Mouse (Mus musculus) neutrophil, adult 5-6 weeks (primary cell): ENCODE measurements around the gene Slc41a2. TPM values are rescaled to one million over a fixed set of nuclear protein-coding genes. Genes with fewer than 3 reads are reported as not detected.

Source experiments
- total RNA-seq: library from RNA; stranded (forward); fragments of 200-1000 nt; gene quantifications from 2 replicates; pipeline ENCODE4 v1.2.3, GENCODE M21; 2017

Gene Slc41a2
- total RNA-seq, 1 experiment from 2014 or later, result 12.9 TPM

Other genes with a start within 250 kb of the Slc41a2 start
- 1.7 and 1.9 TPM in 2 replicates for gene D10Wsu102e, start 22.3 kb upstream of the Slc41a2 start, total RNA-seq
- gene Aldh1l2, start 196.3 kb upstream of the Slc41a2 start, total RNA-seq, result 0.12 TPM in 1 of 2 replicates, not detected in the other
- 97.6 and 98.9 TPM in 2 replicates for gene Washc4, start 205.9 kb upstream of the Slc41a2 start, total RNA-seq